Mouse (Mus musculus): ENCODE results near the gene Tbx5. TPM values are rescaled to one million over a fixed set of nuclear protein-coding genes. Genes with fewer than 3 reads are reported as not detected.

Gene Tbx5
- 0.05 and 0.08 TPM in 2 replicates for polyA plus RNA-seq (2015; fragmentation: Nextera tagmentation; extraction: Ambion mirVana)

- H3K36me3 ChIP-seq (ENCODE audit: poor library complexity, severe bottlenecking) = no peaks in the 10 kb centered on the region
- no peak within 1 kb of the TSS for H3K4me2 ChIP-seq
- H3K9ac ChIP-seq = no peak within 1 kb of the TSS
- no peak for ATAC-seq
- no peak within 1 kb of the TSS; the same call in 1 of the 2 replicates for H3K4me3 ChIP-seq
- H3K27ac ChIP-seq = no peak within 1 kb of the TSS
- no peaks in the 10 kb centered on the region for H3K9me3 ChIP-seq (replicated peaks)
- H3K4me1 ChIP-seq = 0 out of 2 replicates have a peak, but pooled peaks cover 4% of the 10 kb centered on the region
- WGBS = under 1% methylated on average over 16 of the region's 16 CpGs
- peaks cover 100% of the 10 kb centered on the region for H3K27me3 ChIP-seq
Observed at GRCm38 (mm10) chr5:119832479-119832796, at the start of gene Tbx5. Gene Tbx5 (plus strand): TSS chr5:119832668.

GRCm38 (mm10) chr5:119785959-119786358 lies 46.5 kb upstream of the Tbx5 start:
- WGBS = 92% methylated on average over 7 of the region's 7 CpGs
- Histone ChIP-seq H3K4me1 (no peaks in the 10 kb centered on the region), H3K9me3 (replicated peaks) (peaks cover 7% of the 10 kb centered on the region; the same call in 1 of the 2 replicates), H3K4me2 (no peak overlapping the region), H3K36me3 (ENCODE audit: poor library complexity, severe bottlenecking) (no peaks in the 10 kb centered on the region), H3K27me3 (peaks cover 20% of the 10 kb centered on the region; the same call in 1 of the 2 replicates), H3K27ac (no peak overlapping the region), H3K9ac (no peak overlapping the region), H3K4me3 (no peak overlapping the region)
- no peak for ATAC-seq

GRCm38 (mm10) chr5:119791664-119792063 lies 40.8 kb upstream of the Tbx5 start:
- WGBS = 55% methylated on average over 5 of the region's 5 CpGs
- peaks cover 71% of the 10 kb centered on the region for H3K27me3 ChIP-seq

GRCm38 (mm10) chr5:119793972-119794371 lies 38.5 kb upstream of the Tbx5 start:
- H3K4me2 ChIP-seq = no peak overlapping the region
- H3K36me3 ChIP-seq (ENCODE audit: poor library complexity, severe bottlenecking) = no peaks in the 10 kb centered on the region
- H3K27ac ChIP-seq = no peak overlapping the region
- no peak for ATAC-seq
- no peaks in the 10 kb centered on the region for H3K4me1 ChIP-seq
- no peak overlapping the region for H3K4me3 ChIP-seq
- peaks cover 7% of the 10 kb centered on the region; the same call in 1 of the 2 replicates for H3K9me3 ChIP-seq (replicated peaks)
- H3K9ac ChIP-seq = no peak overlapping the region
- H3K27me3 ChIP-seq = peaks cover 89% of the 10 kb centered on the region
- 3% methylated on average over 4 of the region's 4 CpGs for WGBS

More at GRCm38 (mm10) chr5:119791664-119792063, 40.8 kb upstream of the Tbx5 start:
- ATAC-seq = no peak
- no peak overlapping the region for H3K27ac ChIP-seq
- H3K4me1 ChIP-seq = no peaks in the 10 kb centered on the region
- no peaks in the 10 kb centered on the region for H3K36me3 ChIP-seq (ENCODE audit: poor library complexity, severe bottlenecking)
- no peak overlapping the region for H3K9ac ChIP-seq
- no peak overlapping the region for H3K4me3 ChIP-seq
- peaks cover 7% of the 10 kb centered on the region; the same call in 1 of the 2 replicates for H3K9me3 ChIP-seq (replicated peaks)
- H3K4me2 ChIP-seq = no peak overlapping the region

- Histone ChIP-seq H3K4me3 (no peak overlapping the region), H3K9me3 (replicated peaks) (no peaks in the 10 kb centered on the region), H3K9ac (no peak overlapping the region), H3K27me3 (peaks cover 94% of the 10 kb centered on the region), H3K4me2 (no peak overlapping the region), H3K4me1 (no peaks in the 10 kb centered on the region), H3K27ac (no peak overlapping the region), H3K36me3 (ENCODE audit: poor library complexity, severe bottlenecking) (no peaks in the 10 kb centered on the region)
- WGBS = under 1% methylated on average over 6 of the region's 6 CpGs
- ATAC-seq = no peak
Observed at GRCm38 (mm10) chr5:119795376-119795775, 37.1 kb upstream of the Tbx5 start.

- no peak overlapping the region for H3K27ac ChIP-seq
- H3K27me3 ChIP-seq = peaks cover 98% of the 10 kb centered on the region
- ATAC-seq = no peak
- no peaks in the 10 kb centered on the region for H3K9me3 ChIP-seq (replicated peaks)
- H3K36me3 ChIP-seq (ENCODE audit: poor library complexity, severe bottlenecking) = no peaks in the 10 kb centered on the region
- no peak overlapping the region for H3K4me2 ChIP-seq
- H3K4me3 ChIP-seq = no peak overlapping the region
- no peaks in the 10 kb centered on the region for H3K4me1 ChIP-seq
- 7% methylated on average over 3 of the region's 3 CpGs for WGBS
- H3K9ac ChIP-seq = no peak overlapping the region
Observed at GRCm38 (mm10) chr5:119795777-119796176, 36.7 kb upstream of the Tbx5 start.

GRCm38 (mm10) chr5:119796443-119797160 lies 35.9 kb upstream of the Tbx5 start:
- no peaks in the 10 kb centered on the region for H3K4me1 ChIP-seq
- no peak for ATAC-seq
- H3K9ac ChIP-seq = no peak overlapping the region
- no peak overlapping the region for H3K4me2 ChIP-seq
- 2% methylated on average over 33 of the region's 33 CpGs for WGBS
- peaks cover 100% of the 10 kb centered on the region for H3K27me3 ChIP-seq
- no peaks in the 10 kb centered on the region for H3K36me3 ChIP-seq (ENCODE audit: poor library complexity, severe bottlenecking)
- H3K4me3 ChIP-seq = no peak overlapping the region
- H3K9me3 ChIP-seq (replicated peaks) = no peaks in the 10 kb centered on the region
- H3K27ac ChIP-seq = no peak overlapping the region

- WGBS = under 1% methylated on average over 26 of the region's 26 CpGs
- H3K4me3 ChIP-seq = no peak overlapping the region
- no peaks in the 10 kb centered on the region for H3K36me3 ChIP-seq (ENCODE audit: poor library complexity, severe bottlenecking)
- H3K4me1 ChIP-seq = no peaks in the 10 kb centered on the region
- H3K9me3 ChIP-seq (replicated peaks) = no peaks in the 10 kb centered on the region
- H3K27me3 ChIP-seq = peaks cover 100% of the 10 kb centered on the region
- no peak overlapping the region for H3K9ac ChIP-seq
- no peak overlapping the region for H3K4me2 ChIP-seq
- no peak for ATAC-seq
- H3K27ac ChIP-seq = no peak overlapping the region
Observed at GRCm38 (mm10) chr5:119797580-119798150, 34.8 kb upstream of the Tbx5 start.

- Histone ChIP-seq H3K27me3 (peaks cover 100% of the 10 kb centered on the region), H3K4me1 (no peaks in the 10 kb centered on the region), H3K4me2 (no peak overlapping the region), H3K27ac (no peak overlapping the region), H3K4me3 (no peak overlapping the region), H3K9me3 (replicated peaks) (no peaks in the 10 kb centered on the region), H3K36me3 (ENCODE audit: poor library complexity, severe bottlenecking) (no peaks in the 10 kb centered on the region), H3K9ac (no peak overlapping the region)
- ATAC-seq = no peak
- 5% methylated on average over 4 of the region's 4 CpGs for WGBS
Observed at GRCm38 (mm10) chr5:119798261-119798660, 34.2 kb upstream of the Tbx5 start.

GRCm38 (mm10) chr5:119798713-119799418 lies 33.6 kb upstream of the Tbx5 start:
- H3K9ac ChIP-seq = no peak overlapping the region
- H3K4me3 ChIP-seq = no peak overlapping the region
- peaks cover 100% of the 10 kb centered on the region for H3K27me3 ChIP-seq
- H3K4me2 ChIP-seq = no peak overlapping the region
- H3K4me1 ChIP-seq = no peaks in the 10 kb centered on the region
- H3K27ac ChIP-seq = no peak overlapping the region
- no peaks in the 10 kb centered on the region for H3K9me3 ChIP-seq (replicated peaks)
- ATAC-seq = no peak
- H3K36me3 ChIP-seq (ENCODE audit: poor library complexity, severe bottlenecking) = no peaks in the 10 kb centered on the region
- WGBS = 1% methylated on average over 5 of the region's 5 CpGs

- H3K27ac ChIP-seq = no peak overlapping the region
- no peak for ATAC-seq
- H3K4me2 ChIP-seq = no peak overlapping the region
- no peak overlapping the region for H3K4me3 ChIP-seq
- no peaks in the 10 kb centered on the region for H3K9me3 ChIP-seq (replicated peaks)
- H3K9ac ChIP-seq = no peak overlapping the region
- H3K36me3 ChIP-seq (ENCODE audit: poor library complexity, severe bottlenecking) = no peaks in the 10 kb centered on the region
- 2% methylated on average over 9 of the region's 9 CpGs for WGBS
- H3K4me1 ChIP-seq = no peaks in the 10 kb centered on the region
- peaks cover 100% of the 10 kb centered on the region for H3K27me3 ChIP-seq
Observed at GRCm38 (mm10) chr5:119799419-119800242, 32.8 kb upstream of the Tbx5 start.

Measured in forebrain, embryonic 13.5 days (tissue).